Mouse (Mus musculus) lung, embryonic 15.5 days (tissue): ENCODE measurements around the gene Gm38655. TPM values are rescaled to one million over a fixed set of nuclear protein-coding genes. Genes with fewer than 3 reads are reported as not detected.
"Not testable (repeated sequence)": the region's sequence is repeated elsewhere in the genome, so short reads cannot be mapped to it uniquely, and the experiment has no call there.

Experiments
- ATAC-seq: fragments of 200-750 bp; cut with Nextera tagmentation; 2 replicates; pipeline ENCODE4 v1.8.0; 2017; ENCODE audit warnings: moderate number of reproducible peaks, borderline replicate concordance; ENCODE audit not compliant: low FRiP score, low TSS enrichment; ENCODE audit errors: extremely low read depth
- H3K27ac ChIP-seq: fragments of 300-500 bp; sonication (generic); 2 replicates; pipeline ENCODE4 v1.5.1; 2015; ENCODE audit warnings: moderate library complexity, mild to moderate bottlenecking, inconsistent platforms
- H3K27me3 ChIP-seq: fragments of 300-500 bp; sonication (generic); 2 replicates; pipeline ENCODE4 v1.6.1; 2015; ENCODE audit warnings: inconsistent platforms
- H3K36me3 ChIP-seq: fragments of 300-500 bp; sonication (generic); 2 replicates; pipeline ENCODE4 v1.6.1; 2015; ENCODE audit warnings: inconsistent platforms
- H3K4me1 ChIP-seq: fragments of 300-500 bp; sonication (generic); 2 replicates; pipeline ENCODE4 v1.6.1; 2015; ENCODE audit warnings: inconsistent platforms
- H3K4me2 ChIP-seq: fragments of 300-500 bp; sonication (generic); 2 replicates; pipeline ENCODE4 v1.6.1; 2015; ENCODE audit warnings: inconsistent platforms, mild to moderate bottlenecking, moderate library complexity
- H3K4me3 ChIP-seq: fragments of 300-500 bp; sonication (generic); 2 replicates; pipeline ENCODE4 v1.5.1; 2015; ENCODE audit warnings: mild to moderate bottlenecking, inconsistent platforms
- H3K9ac ChIP-seq: fragments of 300-500 bp; sonication (generic); 2 replicates; pipeline ENCODE4 v1.6.1; 2015; ENCODE audit warnings: inconsistent platforms
- H3K9me3 ChIP-seq: fragments of 300-500 bp; sonication (generic); 2 replicates; pipeline ENCODE4 v1.6.1; 2016; ENCODE audit warnings: inconsistent platforms
- WGBS: fragments of 180-500 bp; shearing (Covaris S2); methylation state at CpG from one replicate; pipeline ENCODE4 v1.1.7; 2015; 5-methylcytosine and 5-hydroxymethylcytosine counted together
- polyA plus RNA-seq: library from polyadenylated mRNA; unstranded; fragments of >200 nt; fragmentation: Nextera tagmentation; extraction: Ambion mirVana; gene quantifications from 2 replicates; pipeline ENCODE4 v1.2.1, GENCODE M21; 2015

Gm38655 gene
- 9.0 and 10.3 TPM in 2 replicates for polyA plus RNA-seq

DNA sequence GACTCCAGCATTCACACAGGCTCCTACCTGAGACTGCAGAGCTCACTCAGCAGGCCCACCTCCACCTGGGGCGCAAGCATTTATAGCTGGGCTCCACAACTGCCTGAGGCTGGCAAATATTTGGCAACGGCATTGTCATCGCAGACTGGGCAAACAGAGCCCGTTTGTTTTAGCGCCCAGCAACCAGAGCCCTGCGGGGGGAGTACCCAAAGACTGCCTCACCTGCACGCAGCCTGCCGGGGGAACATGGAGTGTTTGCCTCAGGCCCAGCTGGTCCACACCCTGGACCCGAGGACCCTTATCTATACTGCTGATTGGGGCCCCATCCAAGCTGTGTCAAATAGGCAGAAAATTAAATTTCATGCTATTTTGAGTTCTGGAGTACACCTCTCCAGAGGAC, at the start of gene Gm38655:
Gene Gm38655 (minus strand): TSS at position 61 of the 400 bp plus-strand sequence.
- peak; percentile 78 for ATAC-seq
- Histone ChIP-seq H3K27ac (peak within 1 kb of the TSS; percentile 88), H3K4me3 (0 out of 2 replicates have a peak within 1 kb of the TSS, but pooled peaks have one; percentile 10), H3K27me3 (no peaks in the 10 kb centered on the region), H3K36me3 (no peaks in the 10 kb centered on the region), H3K4me1 (peaks cover 16% of the 10 kb centered on the region), H3K9ac (no peak within 1 kb of the TSS), H3K4me2 (peak within 1 kb of the TSS; percentile 41), H3K9me3 (no peaks in the 10 kb centered on the region)
- WGBS: 47% methylated on average over 9 of the region's 9 CpGs

DNA sequence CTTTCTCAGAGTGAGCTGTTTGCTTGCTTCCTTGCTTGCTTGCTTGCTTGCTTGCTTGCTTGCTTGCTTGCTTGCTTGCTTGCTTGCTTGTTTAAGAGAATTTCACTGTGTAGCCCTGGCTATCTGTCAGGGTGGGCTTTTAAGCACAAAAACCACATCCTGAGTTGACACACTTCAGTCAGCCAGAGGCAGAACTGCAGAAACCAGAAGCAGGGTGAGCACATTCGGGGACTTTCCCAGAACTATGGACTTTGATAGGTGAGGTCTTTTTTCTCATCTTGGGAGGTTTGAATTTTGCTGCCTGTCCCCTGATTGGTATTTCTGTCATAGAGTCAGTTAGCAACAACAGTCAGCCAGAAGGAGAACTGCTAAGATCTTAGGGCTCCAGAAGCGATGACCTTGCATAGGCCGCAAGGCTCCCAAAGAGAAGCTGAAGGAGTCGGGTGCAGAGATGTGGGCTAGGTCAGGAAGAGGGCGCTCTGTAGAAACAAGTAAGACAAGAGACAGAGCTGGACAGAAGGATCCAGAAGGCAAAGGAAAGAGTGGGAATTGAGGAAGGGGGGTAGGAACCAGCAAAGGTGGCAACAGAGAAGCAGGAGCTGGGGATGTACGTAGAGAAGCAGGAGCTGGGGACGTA, 49.4 kb upstream of the Gm38655 start:
- H3K4me1 ChIP-seq: no peaks in the 10 kb centered on the region; the same call in 1 of the 2 replicates
- 85% methylated on average over 7 of the region's 7 CpGs for WGBS
- H3K9me3 ChIP-seq: no peaks in the 10 kb centered on the region
- H3K36me3 ChIP-seq: peaks cover 4% of the 10 kb centered on the region; the same call in 1 of the 2 replicates
- no peak for ATAC-seq
- no peak overlapping the region for H3K27ac ChIP-seq
- no peaks in the 10 kb centered on the region for H3K27me3 ChIP-seq
- no peak overlapping the region for H3K4me2 ChIP-seq
- no peak overlapping the region for H3K9ac ChIP-seq
- H3K4me3 ChIP-seq: no peak overlapping the region

- H3K27ac ChIP-seq: no peak overlapping the region
- no peak overlapping the region for H3K9ac ChIP-seq
- WGBS: 46% methylated on average over 6 of the region's 6 CpGs
- no peak for ATAC-seq
- H3K4me1 ChIP-seq: no peaks in the 10 kb centered on the region; the same call in 1 of the 2 replicates
- 0 out of 2 replicates have a peak, but pooled peaks cover 12% of the 10 kb centered on the region for H3K36me3 ChIP-seq
- no peaks in the 10 kb centered on the region for H3K27me3 ChIP-seq
- no peaks in the 10 kb centered on the region for H3K9me3 ChIP-seq
- no peak overlapping the region for H3K4me3 ChIP-seq
- H3K4me2 ChIP-seq: peak overlapping the region; percentile 77
Measured at GRCm38 (mm10) chr17:25222951-25223601, 47.8 kb upstream of the Gm38655 start.

GRCm38 (mm10) chr17:25222504-25222940, 47.3 kb upstream of the Gm38655 start:
- not testable (repeated sequence) for H3K9me3 ChIP-seq, H3K9ac ChIP-seq, H3K27me3 ChIP-seq, H3K27ac ChIP-seq, H3K4me1 ChIP-seq
- WGBS: 20% methylated on average over 14 of the region's 28 CpGs
- H3K4me3 ChIP-seq: peak overlapping the region; percentile 41
- H3K36me3 ChIP-seq: 0 out of 2 replicates have a peak, but pooled peaks cover 17% of the 10 kb centered on the region
- H3K4me2 ChIP-seq: peak overlapping the region; percentile 77
- peak; percentile 78 for ATAC-seq

DNA sequence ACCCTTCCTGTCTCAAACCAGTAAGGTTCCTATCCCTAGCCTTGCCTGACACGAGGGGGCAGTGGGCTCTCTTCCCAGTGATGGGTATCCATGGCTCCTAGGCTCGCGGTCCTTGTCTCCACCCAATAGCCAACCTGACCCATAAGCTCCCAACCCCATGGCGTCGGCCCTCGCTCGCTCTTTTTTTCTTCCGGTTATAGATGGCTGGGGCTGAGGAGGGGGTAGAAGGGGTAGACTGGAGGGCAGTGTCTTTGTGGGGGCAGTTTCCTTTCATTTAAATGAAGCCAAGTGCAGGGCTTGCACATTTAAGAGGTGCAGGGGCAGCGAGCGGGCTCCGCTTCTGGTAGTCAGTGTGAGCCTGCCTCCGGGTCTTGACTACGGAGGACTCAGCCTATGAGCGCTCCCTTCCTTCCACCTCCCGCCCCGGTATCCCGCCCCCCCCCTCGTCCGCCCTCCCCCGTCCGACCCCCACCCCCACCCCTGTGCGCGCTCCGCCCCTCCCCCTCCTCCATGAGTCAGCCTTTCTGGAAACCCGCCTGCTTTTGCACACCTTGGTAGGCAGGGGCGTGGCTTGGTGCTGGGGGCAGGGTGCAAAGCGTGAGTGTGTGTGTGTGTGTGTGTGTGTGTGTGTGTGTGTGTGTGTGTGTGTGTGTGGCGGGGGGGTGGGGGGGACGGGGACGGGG, 46.7 kb upstream of the Gm38655 start:
- Histone ChIP-seq H3K4me2 (peak overlapping the region; percentile 77), H3K9me3 (no peaks in the 10 kb centered on the region), H3K36me3 (peaks cover 18% of the 10 kb centered on the region; the same call in 1 of the 2 replicates), H3K4me3 (peak overlapping the region; percentile 41), H3K27me3 (no peaks in the 10 kb centered on the region), H3K27ac (no peak overlapping the region), H3K9ac (peak overlapping the region; percentile 36; the same call in 1 of the 2 replicates), H3K4me1 (no peaks in the 10 kb centered on the region; the same call in 1 of the 2 replicates)
- ATAC-seq: peak; percentile 85
- WGBS: 3% methylated on average over 23 of the region's 30 CpGs

GRCm38 (mm10) chr17:25220746-25221145, 45.5 kb upstream of the Gm38655 start:
- no peak overlapping the region for H3K9ac ChIP-seq
- WGBS: 78% methylated on average over 1 of the region's 1 CpGs
- no peak overlapping the region for H3K27ac ChIP-seq
- H3K4me3 ChIP-seq: no peak overlapping the region
- H3K4me1 ChIP-seq: no peaks in the 10 kb centered on the region; the same call in 1 of the 2 replicates
- H3K9me3 ChIP-seq: no peaks in the 10 kb centered on the region
- H3K4me2 ChIP-seq: no peak overlapping the region
- no peak for ATAC-seq
- H3K36me3 ChIP-seq: peaks cover 29% of the 10 kb centered on the region
- H3K27me3 ChIP-seq: no peaks in the 10 kb centered on the region

DNA sequence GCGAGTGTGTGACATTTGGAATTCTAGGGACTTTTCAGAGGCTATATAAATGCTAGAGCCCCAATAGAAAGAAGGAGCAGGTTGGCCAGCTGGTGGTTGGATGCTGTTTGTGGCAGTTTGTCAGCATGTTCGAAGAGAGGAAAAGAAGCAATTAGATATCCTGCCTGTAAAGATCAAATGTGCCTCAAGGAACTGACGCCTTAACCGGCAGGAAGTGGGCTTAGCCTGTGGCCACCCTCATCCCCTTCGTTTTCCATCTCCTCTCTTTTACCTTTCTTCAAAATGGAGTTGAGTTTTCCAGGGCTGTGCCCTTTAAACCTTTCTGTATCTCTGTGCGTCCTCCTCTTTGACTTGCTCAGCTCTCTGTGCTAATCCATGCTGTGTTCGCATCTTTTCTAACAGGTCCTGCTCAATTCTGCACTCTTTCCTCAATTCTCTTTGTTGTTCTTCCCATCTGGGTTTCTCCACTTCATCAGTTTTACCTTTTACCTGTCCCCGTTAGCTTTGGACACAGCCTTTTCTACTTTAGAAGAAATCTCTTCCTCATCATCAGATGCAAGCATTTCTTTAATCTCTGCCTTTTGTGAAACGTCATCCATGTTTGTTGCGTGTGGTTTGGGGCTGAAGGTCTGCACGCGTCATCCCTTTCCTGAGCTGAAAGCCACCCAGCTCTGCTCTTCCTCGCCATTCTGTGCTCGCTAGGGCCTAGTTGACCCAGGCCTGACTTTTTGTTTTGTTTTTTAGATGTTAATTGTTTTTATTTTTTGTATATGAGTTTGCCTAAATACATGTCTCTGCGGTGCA, 44.4 kb upstream of the Gm38655 start:
- no peaks in the 10 kb centered on the region for H3K9me3 ChIP-seq
- peaks cover 39% of the 10 kb centered on the region for H3K36me3 ChIP-seq
- WGBS: 91% methylated on average over 15 of the region's 15 CpGs

GRCm38 (mm10) chr17:25218967-25219366, 43.7 kb upstream of the Gm38655 start:
- H3K9ac ChIP-seq: no peak overlapping the region
- no peaks in the 10 kb centered on the region; the same call in 1 of the 2 replicates for H3K4me1 ChIP-seq
- 90% methylated on average over 9 of the region's 9 CpGs for WGBS
- no peak overlapping the region for H3K4me3 ChIP-seq
- H3K27ac ChIP-seq: no peak overlapping the region
- ATAC-seq: no peak
- H3K4me2 ChIP-seq: no peak overlapping the region
- H3K9me3 ChIP-seq: no peaks in the 10 kb centered on the region
- peaks cover 46% of the 10 kb centered on the region for H3K36me3 ChIP-seq
- H3K27me3 ChIP-seq: no peaks in the 10 kb centered on the region

More for the DNA sequence above, 44.4 kb upstream of the Gm38655 start:
- no peak overlapping the region for H3K9ac ChIP-seq
- H3K4me3 ChIP-seq: no peak overlapping the region
- H3K27ac ChIP-seq: no peak overlapping the region
- ATAC-seq: no peak
- H3K4me1 ChIP-seq: no peaks in the 10 kb centered on the region; the same call in 1 of the 2 replicates
- no peaks in the 10 kb centered on the region for H3K27me3 ChIP-seq
- no peak overlapping the region for H3K4me2 ChIP-seq

DNA sequence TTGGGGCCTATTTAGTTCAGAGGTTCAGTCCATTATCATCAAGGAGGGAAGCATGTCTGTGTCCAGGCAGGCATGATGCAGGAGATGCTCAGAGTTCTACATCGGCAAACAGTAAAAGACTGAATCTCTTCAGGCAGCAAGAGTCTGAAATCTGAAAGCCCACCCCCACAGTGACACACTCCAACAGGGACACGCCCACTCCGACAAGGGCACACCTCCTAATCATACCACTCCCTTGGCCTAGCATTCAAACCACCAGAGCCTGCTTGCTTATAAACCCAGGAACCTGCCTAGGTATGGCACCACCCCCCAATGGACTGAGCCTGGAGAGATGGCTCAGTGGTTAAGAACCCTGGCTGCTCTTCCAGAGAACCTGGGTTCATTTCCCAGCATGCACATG, 40.2 kb upstream of the Gm38655 start:
- no peaks in the 10 kb centered on the region for H3K9me3 ChIP-seq
- no peak overlapping the region for H3K4me2 ChIP-seq
- no peaks in the 10 kb centered on the region for H3K27me3 ChIP-seq
- H3K9ac ChIP-seq: no peak overlapping the region
- no peak overlapping the region for H3K4me3 ChIP-seq
- H3K36me3 ChIP-seq: peaks cover 73% of the 10 kb centered on the region
- WGBS: 79% methylated on average over 3 of the region's 3 CpGs
- ATAC-seq: no peak
- no peaks in the 10 kb centered on the region for H3K4me1 ChIP-seq
- H3K27ac ChIP-seq: no peak overlapping the region

GRCm38 (mm10) chr17:25211705-25212104, 36.4 kb upstream of the Gm38655 start:
- Histone ChIP-seq H3K4me1 (no peaks in the 10 kb centered on the region), H3K36me3 (peaks cover 87% of the 10 kb centered on the region), H3K27ac (no peak overlapping the region), H3K4me3 (no peak overlapping the region), H3K9me3 (no peaks in the 10 kb centered on the region), H3K27me3 (no peaks in the 10 kb centered on the region), H3K4me2 (no peak overlapping the region), H3K9ac (no peak overlapping the region)
- no peak for ATAC-seq
- 77% methylated on average over 4 of the region's 4 CpGs for WGBS
